Mouse (Mus musculus): ENCODE data around the gene Morc2a.

Morc2a gene

GRCm38 (mm10) chr11:3733933-3734636 is 85.1 kb downstream of the Morc2a start:
- DNase-seq (ENCODE audit: low read depth, low spot score), result no peak

GRCm38 (mm10) chr11:3735715-3736114 is 86.7 kb downstream of the Morc2a start:
- no peak for DNase-seq (ENCODE audit: low read depth, low spot score)

- no peak for DNase-seq (ENCODE audit: low read depth, low spot score)
These were observed 89.8 kb downstream of the Morc2a start for GRCm38 (mm10) chr11:3738778-3739177.
